Mouse (Mus musculus) midbrain, postnatal 0 days (tissue): Measurements from ENCODE around the gene Naa25. TPM values are rescaled to one million over a fixed set of nuclear protein-coding genes. Genes with fewer than 3 reads are reported as not detected.

Source experiments
- ATAC-seq: fragments of 200-750 bp; cut with Nextera tagmentation; 2 replicates; pipeline ENCODE4 v1.8.0; 2017; ENCODE audit warnings: moderate number of reproducible peaks, mild to moderate bottlenecking, moderate TSS enrichment, moderate library complexity; ENCODE audit not compliant: low FRiP score
- DNase-seq: peaks from one replicate; pipeline ENCODE4 v3.0.0-alpha.2; 2015; ENCODE audit warnings: low spot score
- H3K27ac ChIP-seq: fragments of 300-500 bp; sonication (generic); 2 replicates; pipeline ENCODE4 v1.5.1; 2014; ENCODE audit warnings: low read depth, mild to moderate bottlenecking, low read length, mixed read lengths
- H3K27me3 ChIP-seq: fragments of 300-500 bp; sonication (generic); 2 replicates; pipeline ENCODE4 v1.6.1; 2014; ENCODE audit warnings: low read length, control low read depth, mixed read lengths; ENCODE audit not compliant: insufficient read depth
- H3K36me3 ChIP-seq: fragments of 300-500 bp; sonication (generic); 2 replicates; pipeline ENCODE4 v1.6.1; 2014; ENCODE audit warnings: low read length, control low read depth, mixed read lengths; ENCODE audit not compliant: insufficient read depth
- H3K4me1 ChIP-seq: fragments of 300-500 bp; sonication (generic); 2 replicates; pipeline ENCODE4 v1.6.1; 2014; ENCODE audit warnings: mild to moderate bottlenecking, control low read depth, antibody characterized with exemption, low read length, mixed read lengths; ENCODE audit not compliant: insufficient read depth
- H3K4me2 ChIP-seq: fragments of 300-500 bp; sonication (generic); 2 replicates; pipeline ENCODE4 v1.6.1; 2014; ENCODE audit warnings: low read depth, mild to moderate bottlenecking, low read length, mixed read lengths; ENCODE audit not compliant: poor library complexity, severe bottlenecking
- H3K4me3 ChIP-seq: fragments of 300-500 bp; sonication (generic); 2 replicates; pipeline ENCODE4 v1.5.1; 2014; ENCODE audit warnings: low read depth, mild to moderate bottlenecking, low read length, moderate library complexity
- H3K9ac ChIP-seq: fragments of 300-500 bp; sonication (generic); replicated peaks from 2 replicates; pipeline ENCODE4 v1.6.1; 2014; ENCODE audit warnings: mild to moderate bottlenecking, low read length, moderate library complexity, mixed read lengths; ENCODE audit not compliant: poor library complexity, severe bottlenecking
- H3K9me3 ChIP-seq: fragments of 300-500 bp; sonication (generic); 2 replicates; pipeline ENCODE4 v1.6.1; 2016; ENCODE audit warnings: low read length, control low read depth
- CTCF ChIP-seq: IDR thresholded peaks from 2 replicates; pipeline ENCODE4 v1.5.1; 2016; ENCODE audit warnings: antibody characterized with exemption, mild to moderate bottlenecking
- WGBS: fragments of 180-500 bp; shearing (Covaris S2); extraction: QIAGEN DNeasy Blood & Tissue Kit; methylation state at CpG from one replicate; pipeline ENCODE4 v1.1.7; 2014; 5-methylcytosine and 5-hydroxymethylcytosine counted together
- polyA plus RNA-seq: library from polyadenylated mRNA; unstranded; fragments of >200 nt; fragmentation: Nextera tagmentation; extraction: Ambion mirVana; gene quantifications from 2 replicates; pipeline ENCODE4 v1.2.1, GENCODE M21; 2015
- total RNA-seq: library from RNA; depleted of rRNA; stranded (reverse); fragments of >200 nt; gene quantifications from 2 replicates; pipeline ENCODE4 v1.2.3, GENCODE M21; 2014

Gene Naa25
- total and polyA plus RNA-seq, 2 experiments from 2014 or later: 37.8 to 45.1 TPM

DNA sequence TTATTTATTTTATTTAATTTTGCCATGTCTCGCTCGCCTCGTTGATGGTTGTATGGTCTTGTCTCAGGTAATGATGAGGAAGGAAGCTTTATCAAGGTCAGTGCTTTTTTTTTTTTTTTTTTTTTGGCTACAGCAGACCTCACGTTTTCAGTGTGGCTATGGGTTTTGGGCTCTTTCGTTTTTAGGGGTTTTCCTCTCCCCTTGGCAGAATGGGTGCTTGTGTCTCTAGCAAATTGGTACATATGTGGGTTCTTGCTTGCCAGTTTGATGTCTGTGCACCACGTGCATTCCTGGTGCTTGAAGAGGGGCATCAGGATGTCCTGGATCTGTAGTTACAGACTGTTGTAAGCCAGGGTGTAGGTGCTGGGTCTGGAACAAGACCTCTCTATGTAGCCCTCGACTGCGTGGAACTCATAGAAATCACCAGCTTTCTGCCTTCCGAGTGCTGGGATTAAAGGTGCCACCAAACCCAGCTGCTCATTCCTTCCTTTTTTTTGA lies 1.3 kb downstream of the Naa25 start:
- H3K36me3 ChIP-seq: peaks cover 8% of the 10 kb centered on the region; the same call in 1 of the 2 replicates
- ATAC-seq (no peak), DNase-seq (no peak)
- H3K9me3 ChIP-seq: no peaks in the 10 kb centered on the region
- 0 out of 2 replicates have a peak, but pooled peaks cover 4% of the 10 kb centered on the region for H3K4me1 ChIP-seq
- peak overlapping the region; percentile 97 for H3K4me3 ChIP-seq
- no peak for TF ChIP-seq CTCF
- 60% methylated on average over 9 of the region's 9 CpGs for WGBS
- H3K27me3 ChIP-seq: no peaks in the 10 kb centered on the region
- peak overlapping the region; percentile 87 for H3K4me2 ChIP-seq
- H3K27ac ChIP-seq: no peak overlapping the region
- peak overlapping the region; percentile 89 for H3K9ac ChIP-seq

DNA sequence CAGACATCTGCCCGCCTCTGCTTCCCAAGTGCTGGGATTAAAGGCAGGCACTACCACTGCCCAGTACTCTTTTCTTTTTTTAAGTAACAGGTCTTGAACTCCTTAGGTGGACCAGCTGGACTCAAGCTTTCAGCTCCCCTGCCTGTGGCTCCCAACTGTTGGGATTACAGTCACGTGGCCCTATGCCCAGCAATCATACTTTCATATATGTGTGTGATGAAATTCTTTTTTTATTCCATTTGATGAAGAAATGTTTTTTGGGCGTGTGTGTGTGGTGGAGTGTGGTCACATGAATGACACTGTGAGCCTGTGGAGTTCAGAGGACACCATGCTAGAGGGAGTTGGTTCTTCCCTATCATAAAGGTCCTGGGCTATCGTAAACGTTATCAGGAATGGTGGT lies 1.8 kb downstream of the Naa25 start:
- whole genome bisulfite sequencing: 87% methylated on average over 5 of the region's 5 CpGs
- TF ChIP-seq CTCF: no peak
- no peak for DNase-seq
- Histone ChIP-seq H3K4me1 (0 out of 2 replicates have a peak, but pooled peaks cover 4% of the 10 kb centered on the region), H3K9ac (no peak overlapping the region), H3K4me2 (0 out of 2 replicates have a peak overlapping the region, but pooled peaks have one; percentile 87), H3K4me3 (no peak overlapping the region), H3K27ac (no peak overlapping the region), H3K36me3 (peaks cover 8% of the 10 kb centered on the region; the same call in 1 of the 2 replicates), H3K9me3 (no peaks in the 10 kb centered on the region), H3K27me3 (no peaks in the 10 kb centered on the region)
- ATAC-seq: no peak

DNA sequence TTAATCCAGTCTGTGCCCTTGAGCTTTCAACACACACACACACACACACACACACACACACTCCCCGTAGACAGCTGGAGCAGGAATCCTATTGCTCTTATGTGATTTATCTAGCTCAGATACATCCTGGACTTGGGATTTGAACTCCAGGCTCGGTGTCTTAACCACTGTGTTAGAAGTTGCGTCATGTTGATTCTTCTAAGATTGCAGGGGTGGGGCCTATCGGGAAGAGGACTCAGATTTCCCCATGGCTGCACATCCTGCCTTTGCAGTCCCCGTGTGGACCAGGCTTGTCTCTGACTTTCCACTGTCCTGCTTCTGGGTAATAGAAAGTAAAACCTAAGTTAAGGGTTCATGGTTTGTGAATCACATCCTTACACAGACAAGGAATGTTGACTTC lies 2.3 kb downstream of the Naa25 start:
- H3K36me3 ChIP-seq: peaks cover 8% of the 10 kb centered on the region; the same call in 1 of the 2 replicates
- 0 out of 2 replicates have a peak, but pooled peaks cover 4% of the 10 kb centered on the region for H3K4me1 ChIP-seq
- no peak overlapping the region for H3K9ac ChIP-seq
- H3K4me3 ChIP-seq: no peak overlapping the region
- no peaks in the 10 kb centered on the region for H3K27me3 ChIP-seq
- no peak for ATAC-seq
- no peak overlapping the region for H3K4me2 ChIP-seq
- DNase-seq: no peak
- no peaks in the 10 kb centered on the region for H3K9me3 ChIP-seq
- TF ChIP-seq CTCF: no peak
- 79% methylated on average over 5 of the region's 5 CpGs for WGBS
- H3K27ac ChIP-seq: no peak overlapping the region

DNA sequence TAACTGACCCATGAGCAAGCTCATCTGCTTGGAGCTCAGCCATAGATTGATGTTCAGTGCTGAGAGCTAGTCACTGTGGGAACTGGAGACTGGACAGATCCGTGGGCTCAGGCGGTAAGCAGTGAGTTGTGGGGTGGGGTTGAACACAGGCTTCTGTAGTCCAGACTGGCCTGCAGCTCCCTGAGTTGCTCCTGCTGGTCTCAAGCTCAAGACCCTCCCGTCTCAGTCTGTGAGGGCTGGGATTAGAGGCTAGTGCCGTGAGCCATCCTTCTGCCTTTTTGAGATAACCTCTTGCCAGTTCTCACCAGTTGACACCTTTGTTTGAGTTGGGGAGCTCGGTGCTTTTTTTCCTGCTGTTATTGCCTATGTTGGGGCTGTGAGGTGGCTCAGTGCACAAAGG lies 3.1 kb downstream of the Naa25 start:
- WGBS: 86% methylated on average over 5 of the region's 5 CpGs
- no peak overlapping the region for H3K9ac ChIP-seq
- no peak for TF ChIP-seq CTCF
- H3K36me3 ChIP-seq: peaks cover 8% of the 10 kb centered on the region; the same call in 1 of the 2 replicates
- no peaks in the 10 kb centered on the region for H3K9me3 ChIP-seq
- H3K27me3 ChIP-seq: no peaks in the 10 kb centered on the region
- no peak for DNase-seq
- ATAC-seq: no peak
- H3K4me3 ChIP-seq: no peak overlapping the region
- no peak overlapping the region for H3K4me2 ChIP-seq
- 0 out of 2 replicates have a peak, but pooled peaks cover 4% of the 10 kb centered on the region for H3K4me1 ChIP-seq
- H3K27ac ChIP-seq: no peak overlapping the region

DNA sequence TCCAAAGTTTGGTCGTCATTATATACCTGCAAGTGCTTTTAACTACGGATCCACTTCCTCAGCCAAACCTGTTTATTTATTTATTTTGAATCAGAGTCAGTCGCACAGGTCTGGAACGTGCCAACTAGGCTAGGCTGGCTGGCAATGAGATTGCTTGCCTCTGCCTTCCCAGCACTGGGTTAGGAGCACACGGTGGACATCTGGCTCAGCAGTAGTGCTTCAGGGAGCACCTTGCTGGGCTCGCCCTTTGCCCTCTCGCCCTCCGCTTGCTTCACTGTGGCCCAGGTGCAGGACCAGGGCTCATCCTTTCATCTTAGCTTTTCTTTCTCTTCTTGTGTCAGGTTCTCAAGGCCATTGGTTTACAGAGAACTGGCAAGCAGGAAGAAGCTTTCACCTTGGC lies 10.1 kb downstream of the Naa25 start:
- no peak overlapping the region for H3K27ac ChIP-seq
- ATAC-seq (no peak), DNase-seq (no peak)
- H3K27me3 ChIP-seq: no peaks in the 10 kb centered on the region
- no peak overlapping the region for H3K9ac ChIP-seq
- no peak overlapping the region for H3K4me3 ChIP-seq
- peaks cover 30% of the 10 kb centered on the region for H3K36me3 ChIP-seq
- H3K9me3 ChIP-seq: no peaks in the 10 kb centered on the region
- no peaks in the 10 kb centered on the region for H3K4me1 ChIP-seq
- H3K4me2 ChIP-seq: no peak overlapping the region
- no peak for TF ChIP-seq CTCF
- whole genome bisulfite sequencing: 95% methylated on average over 8 of the region's 8 CpGs

DNA sequence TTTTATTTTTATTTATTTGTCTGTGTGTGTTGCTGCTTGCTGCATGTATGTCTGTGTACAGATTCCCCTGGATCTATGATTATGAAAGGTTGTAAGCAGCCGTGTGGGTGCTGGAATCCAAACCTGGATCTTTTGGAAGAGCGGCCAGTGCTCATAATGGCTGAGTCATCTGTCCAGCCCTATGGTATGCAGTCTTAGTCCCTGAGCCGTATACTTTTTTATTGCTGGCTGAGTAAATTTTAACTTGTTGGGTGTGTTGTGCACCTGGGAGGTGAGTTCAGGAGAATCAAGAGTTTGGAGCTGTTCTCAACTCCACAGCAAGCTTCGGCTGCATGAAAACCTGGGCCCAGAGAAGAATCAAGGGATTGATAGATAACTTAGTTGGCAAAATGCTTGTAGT lies 13.2 kb downstream of the Naa25 start:
- WGBS: 98% methylated on average over 4 of the region's 4 CpGs
- Histone ChIP-seq H3K27me3 (no peaks in the 10 kb centered on the region), H3K9ac (no peak overlapping the region), H3K9me3 (no peaks in the 10 kb centered on the region), H3K27ac (no peak overlapping the region), H3K4me3 (no peak overlapping the region), H3K4me2 (no peak overlapping the region), H3K36me3 (peaks cover 53% of the 10 kb centered on the region), H3K4me1 (no peaks in the 10 kb centered on the region)
- TF ChIP-seq CTCF: no peak
- DNase-seq (no peak), ATAC-seq (no peak)
